Mouse (Mus musculus) lung, adult 2 months (tissue): ENCODE data around the gene Maff.

Experiments used
- CTCF ChIP-seq: fragments of 200-500 bp; IDR thresholded peaks from 2 replicates; pipeline ENCODE4 v1.5.1; 2011; ENCODE audit warnings: mild to moderate bottlenecking, low read length, control low read depth; ENCODE audit not compliant: insufficient read depth
- POLR2A ChIP-seq: fragments of 200-500 bp; IDR thresholded peaks from 2 replicates; pipeline ENCODE4 v1.6.1; 2011; ENCODE audit warnings: low read depth, mild to moderate bottlenecking, control low read depth, low read length, borderline replicate concordance; ENCODE audit errors: extremely low read depth

DNA sequence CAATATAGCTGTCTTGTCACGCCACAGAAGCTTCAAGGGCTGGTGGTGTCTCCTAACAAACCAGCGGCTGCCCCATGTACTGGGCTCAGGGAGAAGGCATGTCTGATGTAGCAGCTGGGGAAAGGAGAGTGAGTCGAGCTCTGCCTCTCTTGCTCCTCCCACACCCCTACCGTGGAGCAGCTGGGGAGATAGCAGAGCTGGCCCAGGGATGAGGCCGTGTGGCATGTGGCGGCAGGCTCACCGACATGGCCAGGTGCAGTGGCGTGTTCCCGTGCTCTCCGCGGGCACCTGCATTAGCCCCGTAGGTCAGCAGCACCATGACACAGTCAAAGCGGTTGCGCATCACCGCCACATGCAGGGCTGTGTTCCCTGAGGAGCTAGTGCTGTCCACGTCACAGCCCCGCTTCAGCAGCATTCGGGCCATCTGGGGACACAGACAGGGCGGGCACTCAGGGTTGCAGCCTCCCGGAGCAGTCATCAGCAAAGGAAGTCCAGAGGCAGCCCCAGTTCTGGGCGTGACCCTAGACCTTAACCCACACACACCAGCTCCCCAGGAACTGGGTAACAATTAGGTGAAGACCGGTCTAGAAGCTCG lies 40.3 kb upstream of the Maff start:
- TF ChIP-seq POLR2A (no peak), CTCF (no peak)
